Mouse (Mus musculus): Measurements from ENCODE around the gene Kif1b. TPM values are rescaled to one million over a fixed set of nuclear protein-coding genes. Genes with fewer than 3 reads are reported as not detected.

The Kif1b gene
- polyA plus RNA-seq, 1 experiment from 2014 or later = 36.5 TPM

GRCm38 (mm10) chr4:149202467-149202866 is 105.0 kb downstream of the Kif1b start:
- Histone ChIP-seq H3K4me2 (no peak overlapping the region), H3K27ac (no peak overlapping the region), H3K27me3 (no peaks in the 10 kb centered on the region), H3K4me1 (no peaks in the 10 kb centered on the region), H3K9ac (no peak overlapping the region), H3K36me3 (peaks cover 48% of the 10 kb centered on the region; the same call in 1 of the 2 replicates), H3K9me3 (no peaks in the 10 kb centered on the region), H3K4me3 (no peak overlapping the region)
- WGBS = 64% methylated on average over 3 of the region's 3 CpGs
- no peak for ATAC-seq (ENCODE audit: borderline replicate concordance, extremely low read depth, low FRiP score, low TSS enrichment)

- Histone ChIP-seq H3K4me1 (no peaks in the 10 kb centered on the region), H3K27ac (no peak overlapping the region), H3K4me3 (no peak overlapping the region), H3K36me3 (peaks cover 40% of the 10 kb centered on the region; the same call in 1 of the 2 replicates), H3K9me3 (no peaks in the 10 kb centered on the region), H3K9ac (no peak overlapping the region), H3K27me3 (no peaks in the 10 kb centered on the region), H3K4me2 (no peak overlapping the region)
- 84% methylated on average over 4 of the region's 4 CpGs for WGBS
- no peak for ATAC-seq (ENCODE audit: borderline replicate concordance, extremely low read depth, low FRiP score, low TSS enrichment)
Measured at GRCm38 (mm10) chr4:149201110-149201509, 106.4 kb downstream of the Kif1b start.

- Histone ChIP-seq H3K4me2 (no peak overlapping the region), H3K27me3 (no peaks in the 10 kb centered on the region), H3K4me1 (no peaks in the 10 kb centered on the region), H3K36me3 (peaks cover 27% of the 10 kb centered on the region; the same call in 1 of the 2 replicates), H3K27ac (no peak overlapping the region), H3K4me3 (no peak overlapping the region), H3K9ac (no peak overlapping the region), H3K9me3 (no peaks in the 10 kb centered on the region)
- whole genome bisulfite sequencing = 54% methylated on average over 1 of the region's 1 CpGs
- ATAC-seq (ENCODE audit: borderline replicate concordance, extremely low read depth, low FRiP score, low TSS enrichment) = no peak
Measured at GRCm38 (mm10) chr4:149197180-149197579, 110.3 kb downstream of the Kif1b start.

GRCm38 (mm10) chr4:149191103-149191502 is 116.4 kb downstream of the Kif1b start:
- Histone ChIP-seq H3K9ac (no peak overlapping the region), H3K4me1 (no peaks in the 10 kb centered on the region), H3K27ac (no peak overlapping the region), H3K9me3 (no peaks in the 10 kb centered on the region), H3K36me3 (peaks cover 12% of the 10 kb centered on the region; the same call in 1 of the 2 replicates), H3K4me2 (no peak overlapping the region), H3K27me3 (no peaks in the 10 kb centered on the region), H3K4me3 (no peak overlapping the region)
- ATAC-seq (ENCODE audit: borderline replicate concordance, extremely low read depth, low FRiP score, low TSS enrichment) = no peak
- 56% methylated on average over 7 of the region's 7 CpGs for WGBS

- Histone ChIP-seq H3K27me3 (no peaks in the 10 kb centered on the region), H3K36me3 (peaks cover 31% of the 10 kb centered on the region), H3K4me1 (no peaks in the 10 kb centered on the region), H3K9me3 (no peaks in the 10 kb centered on the region), H3K9ac (no peak overlapping the region), H3K27ac (no peak overlapping the region), H3K4me3 (no peak overlapping the region), H3K4me2 (no peak overlapping the region)
- ATAC-seq (ENCODE audit: borderline replicate concordance, extremely low read depth, low FRiP score, low TSS enrichment) = no peak
- WGBS = 74% methylated on average over 2 of the region's 2 CpGs
Measured at GRCm38 (mm10) chr4:149188563-149188962, 118.9 kb downstream of the Kif1b start.

GRCm38 (mm10) chr4:149182755-149183154 is 124.7 kb downstream of the Kif1b start:
- Histone ChIP-seq H3K4me1 (peaks cover 11% of the 10 kb centered on the region), H3K9ac (no peak overlapping the region), H3K4me3 (no peak overlapping the region), H3K36me3 (peaks cover 58% of the 10 kb centered on the region), H3K9me3 (no peaks in the 10 kb centered on the region), H3K27me3 (no peaks in the 10 kb centered on the region), H3K27ac (no peak overlapping the region), H3K4me2 (no peak overlapping the region)
- WGBS = 62% methylated on average over 4 of the region's 4 CpGs
- ATAC-seq (ENCODE audit: borderline replicate concordance, extremely low read depth, low FRiP score, low TSS enrichment) = no peak

GRCm38 (mm10) chr4:149182192-149182591 is 125.3 kb downstream of the Kif1b start:
- H3K36me3 ChIP-seq = peaks cover 52% of the 10 kb centered on the region
- H3K27ac ChIP-seq = no peak overlapping the region
- ATAC-seq (ENCODE audit: borderline replicate concordance, extremely low read depth, low FRiP score, low TSS enrichment) = no peak
- no peaks in the 10 kb centered on the region for H3K9me3 ChIP-seq
- H3K4me3 ChIP-seq = no peak overlapping the region
- H3K4me1 ChIP-seq = peaks cover 11% of the 10 kb centered on the region
- no peak overlapping the region for H3K4me2 ChIP-seq
- H3K9ac ChIP-seq = no peak overlapping the region
- H3K27me3 ChIP-seq = no peaks in the 10 kb centered on the region
- 77% methylated on average over 7 of the region's 7 CpGs for WGBS

- Histone ChIP-seq H3K4me3 (no peak overlapping the region), H3K9me3 (no peaks in the 10 kb centered on the region), H3K4me2 (no peak overlapping the region), H3K27me3 (no peaks in the 10 kb centered on the region), H3K27ac (peak overlapping the region; percentile 47), H3K9ac (no peak overlapping the region), H3K36me3 (peaks cover 37% of the 10 kb centered on the region), H3K4me1 (peaks cover 11% of the 10 kb centered on the region)
- no peak for ATAC-seq (ENCODE audit: borderline replicate concordance, extremely low read depth, low FRiP score, low TSS enrichment)
- WGBS = 44% methylated on average over 4 of the region's 4 CpGs
Measured at GRCm38 (mm10) chr4:149179573-149179972, 127.9 kb downstream of the Kif1b start.

GRCm38 (mm10) chr4:149179160-149179559 is 128.3 kb downstream of the Kif1b start:
- Histone ChIP-seq H3K27me3 (no peaks in the 10 kb centered on the region), H3K4me3 (no peak overlapping the region), H3K27ac (peak overlapping the region; percentile 47), H3K9me3 (no peaks in the 10 kb centered on the region), H3K4me1 (peaks cover 11% of the 10 kb centered on the region), H3K9ac (no peak overlapping the region), H3K36me3 (peaks cover 33% of the 10 kb centered on the region), H3K4me2 (no peak overlapping the region)
- no peak for ATAC-seq (ENCODE audit: borderline replicate concordance, extremely low read depth, low FRiP score, low TSS enrichment)
- WGBS = 49% methylated on average over 7 of the region's 7 CpGs

GRCm38 (mm10) chr4:149178328-149178727 is 129.2 kb downstream of the Kif1b start:
- no peak overlapping the region for H3K4me3 ChIP-seq
- no peak overlapping the region for H3K9ac ChIP-seq
- peaks cover 11% of the 10 kb centered on the region for H3K4me1 ChIP-seq
- no peak overlapping the region for H3K27ac ChIP-seq
- peaks cover 26% of the 10 kb centered on the region for H3K36me3 ChIP-seq
- no peak for ATAC-seq (ENCODE audit: borderline replicate concordance, extremely low read depth, low FRiP score, low TSS enrichment)
- no peaks in the 10 kb centered on the region for H3K9me3 ChIP-seq
- H3K4me2 ChIP-seq = no peak overlapping the region
- WGBS = 69% methylated on average over 7 of the region's 7 CpGs
- H3K27me3 ChIP-seq = no peaks in the 10 kb centered on the region

- H3K4me3 ChIP-seq = no peak overlapping the region
- H3K36me3 ChIP-seq = peaks cover 17% of the 10 kb centered on the region
- no peak for ATAC-seq (ENCODE audit: borderline replicate concordance, extremely low read depth, low FRiP score, low TSS enrichment)
- no peaks in the 10 kb centered on the region for H3K9me3 ChIP-seq
- no peaks in the 10 kb centered on the region for H3K27me3 ChIP-seq
- no peak overlapping the region for H3K27ac ChIP-seq
- 60% methylated on average over 5 of the region's 5 CpGs for WGBS
- no peak overlapping the region for H3K4me2 ChIP-seq
- H3K4me1 ChIP-seq = peaks cover 19% of the 10 kb centered on the region
- no peak overlapping the region for H3K9ac ChIP-seq
Measured at GRCm38 (mm10) chr4:149177046-149177445, 130.4 kb downstream of the Kif1b start.

- Histone ChIP-seq H3K9me3 (no peaks in the 10 kb centered on the region), H3K4me3 (no peak overlapping the region), H3K27ac (no peak overlapping the region), H3K36me3 (peaks cover 13% of the 10 kb centered on the region), H3K9ac (no peak overlapping the region), H3K4me2 (no peak overlapping the region), H3K4me1 (peaks cover 23% of the 10 kb centered on the region), H3K27me3 (no peaks in the 10 kb centered on the region)
- no peak for ATAC-seq (ENCODE audit: borderline replicate concordance, extremely low read depth, low FRiP score, low TSS enrichment)
- 67% methylated on average over 6 of the region's 6 CpGs for WGBS
Measured at GRCm38 (mm10) chr4:149176645-149177044, 130.8 kb downstream of the Kif1b start.

GRCm38 (mm10) chr4:149173661-149174060 is 133.8 kb downstream of the Kif1b start:
- WGBS = 76% methylated on average over 6 of the region's 6 CpGs
- Histone ChIP-seq H3K9ac (no peak overlapping the region), H3K27ac (no peak overlapping the region), H3K36me3 (no peaks in the 10 kb centered on the region), H3K4me3 (no peak overlapping the region), H3K4me2 (no peak overlapping the region), H3K4me1 (peaks cover 16% of the 10 kb centered on the region), H3K9me3 (no peaks in the 10 kb centered on the region), H3K27me3 (no peaks in the 10 kb centered on the region)
- no peak for ATAC-seq (ENCODE audit: borderline replicate concordance, extremely low read depth, low FRiP score, low TSS enrichment)

Data from lung, embryonic 15.5 days (tissue).